Mouse (Mus musculus) layer of hippocampus, adult 8-10 months (tissue): ENCODE data around the gene Cpeb4. TPM values are rescaled to one million over a fixed set of nuclear protein-coding genes. Genes with fewer than 3 reads are reported as not detected.
"Not testable (repeated sequence)": the region's sequence is repeated elsewhere in the genome, so short reads cannot be mapped to it uniquely, and the experiment has no call there.

Experiments used
- DNase-seq, 2 experiments: peaks; one replicate each; pipeline ENCODE4 v3.0.0; 2022; ENCODE audit warnings: low spot score in 2 of 2
- total RNA-seq, 4 experiments: library from RNA; stranded (reverse); gene quantifications; 2 replicates each; pipeline ENCODE4 v1.2.4; 2022

The Cpeb4 gene
- 100 to 1,000 TPM; 129 to 159 (median 149) TPM for total RNA-seq

DNA sequence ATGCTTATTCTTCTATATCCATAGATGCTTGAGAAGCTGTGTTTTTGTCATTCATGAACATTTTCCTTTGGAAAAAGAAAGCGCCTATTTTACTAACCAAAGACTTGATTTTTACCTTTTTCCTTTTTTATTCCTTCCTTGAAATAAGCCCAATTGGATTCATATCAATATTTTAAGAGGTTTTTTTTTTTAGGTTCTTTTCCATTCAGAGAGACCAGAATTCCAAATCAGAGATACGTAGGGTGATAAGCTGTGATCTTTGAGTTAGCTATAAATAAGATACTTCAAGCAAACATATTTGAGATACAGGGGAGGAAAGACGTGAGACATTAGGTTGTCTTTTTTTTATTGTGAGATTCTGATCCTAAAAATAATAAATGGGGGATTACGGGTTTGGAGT lies at the start of gene Cpeb4:
Gene Cpeb4, plus strand, starts transcription at position 301 of the 400 bp plus-strand sequence.
- DNase-seq = no peak

GRCm38 (mm10) chr11:31822556-31822955 lies 49.5 kb upstream of the Cpeb4 start:
- no peak for DNase-seq

DNA sequence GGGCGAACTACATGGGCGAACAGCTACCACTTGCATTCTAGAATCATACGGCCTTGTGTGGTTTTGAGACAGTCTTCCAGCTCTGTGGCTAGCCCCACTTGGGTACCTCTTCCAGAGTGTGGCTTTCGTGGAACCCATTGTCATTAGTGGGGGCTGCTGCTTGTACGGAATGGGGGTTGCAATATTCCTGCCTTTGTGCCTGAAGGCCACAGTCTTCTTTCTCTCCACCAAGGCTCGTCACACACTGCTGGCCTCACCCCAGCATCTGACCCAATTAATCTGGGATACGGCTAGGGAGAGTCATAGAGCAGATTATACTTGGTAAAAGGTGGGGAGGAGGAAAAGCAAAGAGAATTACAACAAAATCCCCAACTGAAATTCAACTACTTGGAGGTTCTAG lies 48.5 kb upstream of the Cpeb4 start:
- no peak for DNase-seq

DNA sequence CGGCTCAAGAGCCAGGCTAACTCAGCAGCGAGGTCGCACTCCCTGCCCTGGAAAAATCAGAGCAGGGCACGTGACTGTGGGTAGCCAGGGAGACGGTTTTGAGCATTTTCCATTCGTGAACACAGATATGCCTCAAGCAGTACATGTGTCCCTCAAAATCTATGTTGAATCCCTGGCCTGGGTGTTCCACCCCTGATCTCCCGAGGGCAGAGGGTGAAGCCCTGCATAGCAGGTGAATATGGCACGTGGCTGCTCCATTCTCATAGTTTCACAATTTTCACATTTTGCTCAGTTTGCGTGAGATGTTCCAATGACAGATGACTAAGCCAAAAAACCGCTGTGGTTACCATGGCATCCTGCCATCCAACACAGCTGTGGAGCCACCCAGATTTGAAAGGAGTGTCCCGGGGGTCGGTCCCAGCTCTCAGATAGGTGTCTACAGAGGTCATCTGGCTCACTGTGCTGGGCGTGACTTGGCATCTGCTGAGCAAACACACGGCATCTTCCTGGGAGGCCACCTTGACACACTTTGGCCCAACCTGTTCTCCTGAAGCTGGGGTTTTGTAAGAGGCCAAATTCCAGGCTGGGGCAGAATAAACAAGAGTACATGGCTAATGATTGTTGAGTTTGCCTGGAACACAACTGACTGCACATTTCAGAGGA lies 47.4 kb upstream of the Cpeb4 start:
- no peak for DNase-seq

GRCm38 (mm10) chr11:31828011-31828770 lies 43.8 kb upstream of the Cpeb4 start:
- DNase-seq = no peak

DNA sequence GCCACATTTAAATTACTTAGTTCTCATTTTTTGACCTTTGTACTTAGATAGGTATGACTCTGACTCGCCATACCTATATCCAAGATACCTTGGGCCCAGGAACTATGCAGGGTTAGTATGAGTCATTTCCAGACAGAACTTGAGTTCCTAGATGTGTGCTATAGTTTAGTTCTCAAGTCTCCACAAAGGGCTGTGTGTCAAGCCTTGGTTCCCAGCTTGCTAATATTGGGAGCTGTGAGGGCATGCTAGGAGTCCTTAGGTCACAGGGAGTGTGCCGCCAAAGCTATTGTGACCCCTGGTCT lies 43.3 kb upstream of the Cpeb4 start:
- DNase-seq = no peak

- DNase-seq = no peak
Observed at GRCm38 (mm10) chr11:31830213-31831151, 41.5 kb upstream of the Cpeb4 start.

DNA sequence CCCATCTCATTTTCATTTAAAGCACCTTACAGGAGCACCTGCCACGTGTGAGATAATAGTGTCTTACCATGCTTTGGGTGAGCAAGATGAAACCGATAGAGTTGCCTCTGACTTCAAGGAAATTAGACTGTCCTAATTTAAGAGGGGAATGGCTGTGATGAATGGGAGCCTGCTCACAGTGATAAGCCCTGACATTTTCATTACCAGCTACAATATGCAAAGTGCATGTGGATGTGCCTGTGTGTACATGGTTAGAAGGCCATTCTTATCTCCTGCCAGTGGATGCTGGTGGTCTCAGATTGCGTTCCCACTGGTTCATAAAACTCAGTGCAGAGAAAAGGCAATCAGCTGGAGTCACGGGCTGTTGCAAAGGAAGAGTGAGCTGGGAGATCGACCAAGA lies 40.6 kb upstream of the Cpeb4 start:
- DNase-seq = no peak

GRCm38 (mm10) chr11:31831983-31832382 lies 40.0 kb upstream of the Cpeb4 start:
- no peak for DNase-seq

GRCm38 (mm10) chr11:31832439-31832980 lies 39.5 kb upstream of the Cpeb4 start:
- DNase-seq = no peak

- no peak for DNase-seq
Observed at GRCm38 (mm10) chr11:31833506-31833905, 38.5 kb upstream of the Cpeb4 start.

GRCm38 (mm10) chr11:31835352-31835751 lies 36.7 kb upstream of the Cpeb4 start:
- no peak for DNase-seq

DNA sequence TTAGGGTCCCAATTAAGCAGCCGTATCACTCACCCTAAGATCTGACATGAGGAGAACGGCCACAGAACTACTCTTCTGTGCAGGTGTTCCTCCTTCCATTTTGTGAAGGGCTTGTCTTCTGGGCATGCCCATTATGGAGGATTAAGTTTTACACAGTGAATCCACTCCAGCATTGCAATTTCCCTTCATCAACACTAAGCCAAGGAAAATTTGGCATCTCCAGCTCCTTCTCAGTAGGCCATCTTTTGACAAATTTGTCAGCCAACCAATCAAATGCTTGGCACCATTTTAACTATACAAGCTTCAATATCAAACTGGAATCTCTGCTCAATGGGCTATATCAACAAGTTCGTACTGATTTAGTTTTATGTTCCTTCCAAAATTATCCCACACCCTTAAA lies 34.8 kb upstream of the Cpeb4 start:
- DNase-seq = no peak

GRCm38 (mm10) chr11:31837753-31838152 lies 34.3 kb upstream of the Cpeb4 start:
- DNase-seq = no peak

GRCm38 (mm10) chr11:31838442-31839083 lies 33.4 kb upstream of the Cpeb4 start:
- peak; percentile 75 to 89 for DNase-seq

DNA sequence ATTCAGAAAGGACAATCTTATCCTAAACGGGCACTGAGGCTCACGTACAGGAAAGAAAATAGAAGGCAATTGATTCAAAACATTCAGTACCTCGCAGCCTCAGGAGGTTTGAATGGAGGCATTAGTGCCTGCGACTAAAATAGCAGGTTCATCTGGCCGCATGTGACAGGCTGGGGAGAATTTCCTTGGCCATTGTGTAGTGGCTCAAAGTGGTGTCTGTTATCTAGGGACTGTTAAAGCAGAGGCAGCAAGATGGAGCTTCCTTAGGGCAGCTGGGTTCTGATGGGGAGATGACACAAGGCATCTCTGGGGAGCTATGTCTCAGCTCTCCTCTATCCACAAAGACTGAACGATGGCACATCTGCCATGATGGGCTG lies 32.9 kb upstream of the Cpeb4 start:
- DNase-seq = no peak

GRCm38 (mm10) chr11:31842171-31842959 lies 29.6 kb upstream of the Cpeb4 start:
- no peak for DNase-seq

- DNase-seq = no peak
Observed at GRCm38 (mm10) chr11:31843177-31843833, 28.7 kb upstream of the Cpeb4 start.

GRCm38 (mm10) chr11:31843834-31844188 lies 28.2 kb upstream of the Cpeb4 start:
- DNase-seq = no peak

GRCm38 (mm10) chr11:31845111-31845510 lies 26.9 kb upstream of the Cpeb4 start:
- not testable (repeated sequence) for DNase-seq
